Mouse (Mus musculus) brown adipose tissue, adult 24 weeks (tissue): ENCODE measurements around the gene Tgfb3. TPM values are rescaled to one million over a fixed set of nuclear protein-coding genes. Genes with fewer than 3 reads are reported as not detected.

Experiments
- H3K27ac ChIP-seq: fragments of 200-500 bp; replicated peaks from 2 replicates; pipeline ENCODE4 v1.5.1; 2012; ENCODE audit warnings: low read depth, mild to moderate bottlenecking, low read length
- H3K4me1 ChIP-seq: fragments of 200-500 bp; 2 replicates; pipeline ENCODE4 v1.6.1; 2012; ENCODE audit warnings: low read length, mixed read lengths; ENCODE audit not compliant: control insufficient read depth, insufficient read depth, insufficient read length
- H3K4me3 ChIP-seq: fragments of 200-500 bp; 2 replicates; pipeline ENCODE4 v1.5.1; 2012; ENCODE audit warnings: low read depth, mild to moderate bottlenecking, low read length, moderate library complexity; ENCODE audit not compliant: insufficient read depth
- polyA plus RNA-seq: library from polyadenylated mRNA; stranded (reverse); fragments of >200 nt; gene quantifications from 2 replicates; pipeline ENCODE4 v1.2.4, GENCODE M21; 2012; ENCODE audit not compliant: missing spikeins, insufficient read depth, insufficient read length

The Tgfb3 gene
- polyA plus RNA-seq, 1 experiment, result 3.9 TPM

DNA sequence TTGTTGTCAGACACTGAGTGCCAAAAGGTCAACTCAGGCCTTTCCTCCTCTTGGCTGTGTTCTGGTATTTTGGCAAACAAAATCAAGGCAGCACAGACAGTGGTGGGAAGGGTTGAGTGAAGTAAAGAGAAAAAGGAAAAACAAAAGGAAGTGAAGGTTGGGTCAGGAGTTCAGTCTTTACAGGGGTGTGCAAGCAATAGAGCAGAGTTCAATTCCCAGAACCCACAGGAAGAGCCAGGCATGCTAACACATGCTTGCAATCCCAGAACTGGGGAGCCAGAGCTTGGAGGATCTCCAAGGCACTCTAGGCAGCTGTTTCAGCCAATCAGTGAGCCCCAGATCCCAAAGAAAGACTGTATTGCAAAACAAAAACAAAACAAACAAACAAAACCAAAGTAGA is 14.0 kb downstream of the Tgfb3 start:
- Histone ChIP-seq H3K4me1 (no peaks in the 10 kb centered on the region), H3K4me3 (no peak overlapping the region), H3K27ac (no peak overlapping the region)

- H3K27ac ChIP-seq, result no peak overlapping the region
- peaks cover 4% of the 10 kb centered on the region for H3K4me1 ChIP-seq
- no peak overlapping the region for H3K4me3 ChIP-seq
Measured at GRCm38 (mm10) chr12:86059341-86059740, 19.5 kb downstream of the Tgfb3 start.

GRCm38 (mm10) chr12:86057516-86057915 is 21.3 kb downstream of the Tgfb3 start:
- Histone ChIP-seq H3K27ac (no peak overlapping the region), H3K4me1 (peaks cover 4% of the 10 kb centered on the region), H3K4me3 (no peak overlapping the region)

GRCm38 (mm10) chr12:86056976-86057375 is 21.9 kb downstream of the Tgfb3 start:
- Histone ChIP-seq H3K4me3 (no peak overlapping the region), H3K27ac (no peak overlapping the region), H3K4me1 (peaks cover 4% of the 10 kb centered on the region)

- no peak overlapping the region for H3K27ac ChIP-seq
- no peak overlapping the region for H3K4me3 ChIP-seq
- H3K4me1 ChIP-seq, result peaks cover 4% of the 10 kb centered on the region
Measured at GRCm38 (mm10) chr12:86055306-86055705, 23.5 kb downstream of the Tgfb3 start.

- no peak overlapping the region for H3K27ac ChIP-seq
- no peaks in the 10 kb centered on the region for H3K4me1 ChIP-seq
- no peak overlapping the region for H3K4me3 ChIP-seq
Measured at GRCm38 (mm10) chr12:86051477-86051876, 27.4 kb downstream of the Tgfb3 start.

DNA sequence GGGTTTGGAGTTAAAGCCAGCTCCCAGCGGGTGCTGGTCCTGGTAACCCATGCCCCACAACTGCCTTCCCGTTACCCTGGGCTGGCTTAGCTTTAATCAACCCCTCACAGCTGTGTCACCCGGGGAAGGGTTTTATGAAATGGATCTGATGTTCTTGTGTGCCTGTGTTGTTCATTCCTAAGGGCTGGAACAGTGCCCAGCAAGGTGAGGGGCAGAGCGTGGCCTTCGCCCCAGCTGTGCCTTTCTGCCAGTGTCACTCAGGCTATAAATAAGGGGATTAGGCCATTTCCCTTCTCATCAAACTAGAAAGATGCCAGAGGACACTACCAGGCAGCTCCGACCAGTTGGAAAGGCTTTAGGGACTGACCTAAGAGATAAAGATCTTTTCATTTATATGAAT is 29.0 kb downstream of the Tgfb3 start:
- Histone ChIP-seq H3K4me1 (no peaks in the 10 kb centered on the region), H3K4me3 (no peak overlapping the region), H3K27ac (no peak overlapping the region)

DNA sequence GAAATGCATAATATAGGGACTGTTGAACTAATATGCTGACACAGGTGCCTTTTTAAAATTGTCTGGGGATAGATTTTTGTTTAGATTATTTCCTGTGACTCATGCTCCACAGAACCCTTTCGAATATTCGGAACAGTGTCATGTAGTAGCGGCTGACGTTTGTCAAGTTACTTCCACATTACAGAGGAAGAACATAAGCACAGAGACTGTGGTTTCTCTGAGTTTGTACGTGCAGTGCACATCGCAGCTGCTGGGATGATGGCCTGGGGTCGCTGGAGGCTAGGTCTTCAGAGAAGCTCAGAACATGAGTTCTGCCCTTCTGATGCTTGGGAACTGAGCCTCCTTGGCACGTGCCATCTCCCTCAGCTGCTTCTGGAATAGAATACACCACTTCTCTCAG is 31.5 kb downstream of the Tgfb3 start:
- Histone ChIP-seq H3K27ac (no peak overlapping the region), H3K4me1 (no peaks in the 10 kb centered on the region), H3K4me3 (no peak overlapping the region)

- H3K4me3 ChIP-seq, result no peak overlapping the region
Measured at GRCm38 (mm10) chr12:86046776-86047175, 32.1 kb downstream of the Tgfb3 start.

GRCm38 (mm10) chr12:86046141-86046540 is 32.7 kb downstream of the Tgfb3 start:
- no peak overlapping the region for H3K4me3 ChIP-seq
- no peak overlapping the region for H3K27ac ChIP-seq
- H3K4me1 ChIP-seq, result no peaks in the 10 kb centered on the region

More at GRCm38 (mm10) chr12:86046776-86047175, 32.1 kb downstream of the Tgfb3 start:
- Histone ChIP-seq H3K4me1 (no peaks in the 10 kb centered on the region), H3K27ac (no peak overlapping the region)

DNA sequence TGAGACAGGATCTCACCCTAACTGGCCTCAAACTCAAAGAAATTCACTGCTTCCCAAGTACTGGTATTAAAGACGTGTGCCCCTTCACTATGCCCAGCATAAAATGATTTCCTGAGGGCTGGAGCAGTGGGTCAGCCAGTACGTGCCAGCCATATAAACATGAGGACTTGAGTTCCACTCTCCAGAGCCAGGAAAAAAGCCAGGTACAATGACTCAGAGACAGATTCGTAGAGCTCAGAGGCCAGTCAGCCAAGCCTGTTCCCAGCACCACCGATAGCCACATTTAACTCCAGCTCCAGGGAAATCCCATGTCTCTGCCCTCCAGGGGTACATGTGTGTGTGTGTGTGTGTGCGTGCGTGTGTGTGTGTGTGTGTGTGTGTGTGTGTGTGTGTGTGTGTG is 39.1 kb downstream of the Tgfb3 start:
- Histone ChIP-seq H3K4me1 (no peaks in the 10 kb centered on the region), H3K27ac (no peak overlapping the region), H3K4me3 (no peak overlapping the region)

DNA sequence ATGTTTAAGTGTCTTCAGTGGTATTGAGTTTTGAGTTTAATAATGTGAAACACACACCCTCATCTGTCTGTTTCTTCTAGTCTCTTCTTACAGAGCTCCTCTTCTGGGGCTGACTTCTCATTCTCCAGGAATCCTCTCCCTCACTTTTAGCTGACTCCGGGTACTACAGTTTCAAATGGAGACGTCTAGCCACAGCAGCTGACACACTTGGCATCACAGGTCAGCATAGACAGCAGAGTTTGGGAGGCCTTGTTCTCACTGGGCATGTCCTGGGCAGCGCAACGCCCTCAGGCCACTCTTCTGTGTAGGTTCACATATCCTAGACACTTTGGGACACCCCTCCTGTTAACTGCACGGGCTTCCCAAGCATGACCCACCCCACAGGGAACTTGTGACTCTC is 39.8 kb downstream of the Tgfb3 start:
- Histone ChIP-seq H3K4me1 (no peaks in the 10 kb centered on the region), H3K4me3 (no peak overlapping the region), H3K27ac (no peak overlapping the region)

- Histone ChIP-seq H3K4me1 (no peaks in the 10 kb centered on the region), H3K27ac (no peak overlapping the region)
Measured at GRCm38 (mm10) chr12:86037235-86037921, 41.5 kb downstream of the Tgfb3 start.

DNA sequence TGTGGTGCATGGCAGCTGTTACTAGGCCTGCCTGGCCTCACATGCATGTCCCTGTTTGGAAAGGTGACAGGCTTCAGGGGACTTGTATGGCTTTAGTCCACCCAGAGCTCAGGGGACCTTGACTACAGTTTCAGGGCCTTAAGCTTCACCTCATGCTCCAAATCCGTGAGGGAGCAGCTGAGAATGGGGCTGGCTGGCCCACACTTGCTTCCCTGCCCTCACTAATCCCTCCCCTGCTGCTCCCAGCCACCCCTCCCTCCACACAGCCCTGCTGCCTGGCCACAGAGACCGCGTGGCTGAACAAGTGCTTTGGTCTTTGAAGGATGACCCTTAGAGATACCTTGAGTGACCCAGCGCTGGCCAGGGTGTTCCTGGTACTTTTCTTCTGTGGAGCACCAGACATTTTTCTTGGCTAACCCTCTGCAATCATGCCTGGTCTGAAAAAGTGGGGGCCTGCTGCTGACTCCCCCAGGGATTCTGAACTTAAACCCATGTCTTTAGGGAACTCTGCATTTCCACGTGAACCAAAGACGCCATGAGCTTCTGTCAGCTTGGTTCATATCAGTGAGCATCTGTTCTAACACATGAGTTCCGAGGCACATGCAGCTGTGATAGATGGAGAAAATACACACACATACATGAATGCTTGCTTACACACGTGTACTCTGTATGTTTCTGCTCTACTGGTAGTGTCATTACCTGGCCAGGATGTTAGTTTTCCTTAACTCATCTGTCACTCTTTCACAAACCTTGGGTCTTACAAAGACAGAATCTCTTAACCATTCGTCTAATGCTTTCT is 42.3 kb downstream of the Tgfb3 start:
- Histone ChIP-seq H3K4me1 (no peaks in the 10 kb centered on the region), H3K27ac (no peak overlapping the region), H3K4me3 (no peak overlapping the region)

More at GRCm38 (mm10) chr12:86037235-86037921, 41.5 kb downstream of the Tgfb3 start:
- H3K4me3 ChIP-seq, result no peak overlapping the region

DNA sequence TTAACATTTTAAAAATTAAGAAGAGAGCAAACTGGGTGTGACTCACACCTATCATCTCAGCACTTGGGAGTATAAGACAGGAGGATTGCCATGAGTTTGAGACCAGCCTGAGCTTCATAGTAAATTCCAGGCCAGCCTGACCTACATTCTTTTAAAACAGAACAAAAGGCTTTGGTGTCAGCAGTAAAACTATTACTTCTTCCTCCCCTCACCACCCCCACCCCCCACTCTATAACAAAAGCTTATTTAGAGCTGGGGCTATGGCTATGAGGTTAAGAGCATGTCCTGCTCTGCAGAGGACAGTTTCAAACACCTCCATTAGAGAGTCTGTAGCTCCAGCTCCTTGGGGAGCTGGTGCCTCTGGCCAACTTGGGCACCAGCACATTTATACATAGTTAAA is 43.3 kb downstream of the Tgfb3 start:
- H3K4me3 ChIP-seq, result no peak overlapping the region
- no peak overlapping the region for H3K27ac ChIP-seq
- no peaks in the 10 kb centered on the region for H3K4me1 ChIP-seq

- no peaks in the 10 kb centered on the region for H3K4me1 ChIP-seq
- H3K27ac ChIP-seq, result no peak overlapping the region
- H3K4me3 ChIP-seq, result no peak overlapping the region
Measured at GRCm38 (mm10) chr12:86030932-86031331, 47.9 kb downstream of the Tgfb3 start.
